Mouse (Mus musculus) E14TG2a.4 (cell line): ENCODE results near the gene Tspan7.

Experiments used
- CTCF ChIP-seq: conservative IDR thresholded peaks from 2 replicates; pipeline ENCODE4 v1.5.1; 2014; ENCODE audit warnings: low read length
- NANOG ChIP-seq: IDR thresholded peaks from 2 replicates; pipeline ENCODE4 v1.6.1; 2014; ENCODE audit warnings: borderline replicate concordance, low read length, mixed read lengths
- POU5F1 ChIP-seq: IDR thresholded peaks from 2 replicates; pipeline ENCODE4 v1.6.1; 2014; ENCODE audit warnings: low read length, borderline replicate concordance

GRCm38 (mm10) chrX:10575406-10575805, 90.4 kb downstream of the Tspan7 start:
- TF ChIP-seq CTCF (no peak), POU5F1 (no peak), NANOG (no peak)
